Mouse (Mus musculus) thymus, postnatal 10 days (tissue): ENCODE results near the gene Zfp384.
A peak's percentile ranks its signal among the peaks of the same experiment; 100 is the strongest.

ENCODE experiments used
- DNase-seq, 2 experiments: peaks; one replicate each; pipeline ENCODE4 v3.0.0; 2021; ENCODE audit warnings: low spot score in 2 of 2

The Zfp384 gene

GRCm38 (mm10) chr6:125081797-125082560, 73.0 kb downstream of the Zfp384 start:
- DNase-seq: no peak

- no peak for DNase-seq
Measured at GRCm38 (mm10) chr6:125082801-125083386, 73.9 kb downstream of the Zfp384 start.

- peak in 1 of 2 experiments; percentile 72 for DNase-seq
Measured at GRCm38 (mm10) chr6:125084424-125084823, 75.5 kb downstream of the Zfp384 start.
